Mouse (Mus musculus) ES-E14 (cell line): ENCODE data around the gene Map7d1. TPM values are rescaled to one million over a fixed set of nuclear protein-coding genes. Genes with fewer than 3 reads are reported as not detected.

Experiments
- DNase-seq: peaks from one replicate; pipeline ENCODE4 v3.0.0-alpha.2; 2013; ENCODE audit warnings: low read depth, low spot score
- H3K27ac ChIP-seq: 2 replicates; pipeline ENCODE4 v1.5.1; 2012; ENCODE audit warnings: low read depth, mild to moderate bottlenecking, low read length, moderate library complexity, mixed read lengths; ENCODE audit not compliant: poor library complexity, insufficient read depth, severe bottlenecking
- H3K36me3 ChIP-seq: 2 replicates; pipeline ENCODE4 v1.6.1; 2012; ENCODE audit warnings: mild to moderate bottlenecking, low read length, moderate library complexity, mixed read lengths; ENCODE audit not compliant: control insufficient read depth, poor library complexity, insufficient read depth, severe bottlenecking
- H3K4me1 ChIP-seq, 2 experiments: fragments of 150-350 bp in 1 of 2; sonication (generic) in 1 of 2; 2 replicates each; pipeline ENCODE4 v1.6.1; 2012; ENCODE audit warnings: low read length in 2 of 2, mild to moderate bottlenecking in 1 of 2, mixed read lengths in 1 of 2; ENCODE audit not compliant: control insufficient read depth in 2 of 2, insufficient read depth in 2 of 2, poor library complexity in 1 of 2
- H3K4me3 ChIP-seq, 2 experiments: fragments of 150-350 bp in 1 of 2; sonication (generic) in 1 of 2; 2 replicates each; pipeline ENCODE4 v1.5.1; 2012; ENCODE audit warnings: low read length in 2 of 2, low read depth in 1 of 2, mild to moderate bottlenecking in 1 of 2, mixed read lengths in 1 of 2; ENCODE audit not compliant: insufficient read depth in 1 of 2, poor library complexity in 1 of 2, severe bottlenecking in 1 of 2
- H3K9ac ChIP-seq: 2 replicates; pipeline ENCODE4 v1.6.1; 2012; ENCODE audit warnings: low read depth, mild to moderate bottlenecking, low read length, mixed read lengths; ENCODE audit not compliant: poor library complexity, insufficient read depth, severe bottlenecking
- H3K9me3 ChIP-seq: fragments of 150-350 bp; sonication (generic); 2 replicates; pipeline ENCODE4 v1.6.1; 2012; ENCODE audit warnings: low read depth, mild to moderate bottlenecking, low read length; ENCODE audit not compliant: control insufficient read depth, insufficient read depth
- CHD2 ChIP-seq: IDR thresholded peaks from 2 replicates; pipeline ENCODE4 v1.6.1; 2014; ENCODE audit warnings: mild to moderate bottlenecking, low read depth, low read length, inconsistent platforms
- HCFC1 ChIP-seq: IDR thresholded peaks from 2 replicates; pipeline ENCODE4 v1.6.1; 2012; ENCODE audit warnings: low read length, inconsistent platforms, borderline replicate concordance; ENCODE audit not compliant: insufficient read depth
- MAFK ChIP-seq: IDR thresholded peaks from 2 replicates; pipeline ENCODE4 v1.6.1; 2014; ENCODE audit warnings: mild to moderate bottlenecking, low read depth, low read length, inconsistent platforms; ENCODE audit not compliant: insufficient read depth
- ZC3H11A ChIP-seq: IDR thresholded peaks from 2 replicates; pipeline ENCODE4 v1.6.1; 2012; ENCODE audit warnings: low read depth, mild to moderate bottlenecking, inconsistent platforms, low read length, borderline replicate concordance
- ZNF384 ChIP-seq: IDR thresholded peaks from 2 replicates; pipeline ENCODE4 v1.6.1; 2012; ENCODE audit warnings: low read depth, low read length, inconsistent platforms
- in situ Hi-C, 2 experiments: fragments of 600-800 bp; cut with MboI; formaldehyde crosslinking; loops; one replicate each; pipeline ENCODE4 v1.15.1; 2025; ENCODE audit warnings: low sequenced_read_pairs in 2 of 2, inconsistent platforms in 1 of 2; ENCODE audit not compliant: unreplicated experiment in 2 of 2
- total RNA-seq: library from RNA; depleted of rRNA; stranded (reverse); fragments of 300-350 nt; gene quantifications from 2 replicates; pipeline ENCODE4 v1.2.3, GENCODE M21; 2012

The Map7d1 gene
- total RNA-seq, 1 experiment: 27.1 TPM

DNA sequence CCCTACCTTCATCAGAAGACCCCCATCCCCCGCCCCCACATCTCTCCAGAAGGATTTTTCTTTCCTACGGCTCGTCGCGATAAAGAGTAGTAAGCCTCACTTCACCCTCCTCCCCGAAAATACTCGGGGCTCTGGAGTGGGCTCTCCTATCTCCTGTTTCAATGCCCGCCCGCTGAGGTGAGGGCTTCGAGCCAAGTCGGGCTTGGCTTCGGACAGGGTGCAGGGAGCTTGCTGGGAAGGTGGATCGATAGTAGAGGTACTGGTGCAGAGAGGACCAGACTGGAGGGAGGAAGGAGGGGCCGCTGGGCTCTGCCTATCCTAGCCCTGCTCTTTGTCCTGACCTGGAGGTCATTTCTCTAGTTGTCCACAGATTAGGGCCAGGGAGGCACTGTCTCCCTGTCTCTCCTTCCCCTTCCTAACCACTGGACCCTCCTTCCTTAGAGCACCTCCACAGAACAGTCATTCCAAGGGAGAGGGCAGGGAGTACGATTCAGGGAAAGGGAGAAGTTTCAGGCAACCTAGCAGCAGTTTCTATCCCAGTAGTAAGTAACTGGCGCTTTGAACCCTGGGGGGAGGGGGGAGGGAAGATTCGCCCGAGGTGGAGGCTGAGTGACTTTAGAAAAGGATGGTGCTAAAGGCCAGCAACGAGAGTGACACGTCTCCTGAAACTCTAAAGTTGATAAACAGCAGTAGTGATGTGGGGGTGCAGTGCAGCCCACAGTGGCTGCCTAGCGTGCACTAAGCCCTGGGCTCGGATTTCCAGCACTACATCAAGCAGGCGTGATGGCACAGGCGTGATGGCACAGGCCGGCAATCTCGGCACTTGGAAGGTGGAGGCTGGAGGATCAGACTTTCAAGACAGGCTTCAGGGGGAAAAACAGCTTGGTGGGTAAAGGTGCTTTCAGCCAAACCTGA is 1.1 kb upstream of the Map7d1 start:
- Histone ChIP-seq H3K4me3 (peak overlapping the region; percentile 82 to 86), H3K9me3 (no peaks in the 10 kb centered on the region), H3K36me3 (no peaks in the 10 kb centered on the region), H3K9ac (peak overlapping the region; percentile 46; the same call in 1 of the 2 replicates), H3K4me1 (peaks cover 6 to 22% of the 10 kb centered on the region in 2 experiments; a peak in 3 of 4 replicates), H3K27ac (no peak overlapping the region)
- no peak for DNase-seq
- in situ Hi-C loops: no loop called here
- TF ChIP-seq CHD2: no peak

- Histone ChIP-seq H3K9me3 (no peaks in the 10 kb centered on the region), H3K4me1 (peaks cover 0 to 20% of the 10 kb centered on the region in 2 experiments; a peak in 2 of 4 replicates), H3K9ac (peak overlapping the region; percentile 89), H3K36me3 (no peaks in the 10 kb centered on the region), H3K27ac (no peak overlapping the region), H3K4me3 (peak overlapping the region; percentile 82 to 86)
- DNase-seq: no peak
- in situ Hi-C loops: no loop called here
- TF ChIP-seq ZC3H11A: no peak
- TF ChIP-seq HCFC1: no peak
- no peak for TF ChIP-seq MAFK
- TF ChIP-seq ZNF384: no peak
- no peak for TF ChIP-seq CHD2
These were observed 786 bp downstream of the Map7d1 start for GRCm38 (mm10) chr4:126255113-126256001.

DNA sequence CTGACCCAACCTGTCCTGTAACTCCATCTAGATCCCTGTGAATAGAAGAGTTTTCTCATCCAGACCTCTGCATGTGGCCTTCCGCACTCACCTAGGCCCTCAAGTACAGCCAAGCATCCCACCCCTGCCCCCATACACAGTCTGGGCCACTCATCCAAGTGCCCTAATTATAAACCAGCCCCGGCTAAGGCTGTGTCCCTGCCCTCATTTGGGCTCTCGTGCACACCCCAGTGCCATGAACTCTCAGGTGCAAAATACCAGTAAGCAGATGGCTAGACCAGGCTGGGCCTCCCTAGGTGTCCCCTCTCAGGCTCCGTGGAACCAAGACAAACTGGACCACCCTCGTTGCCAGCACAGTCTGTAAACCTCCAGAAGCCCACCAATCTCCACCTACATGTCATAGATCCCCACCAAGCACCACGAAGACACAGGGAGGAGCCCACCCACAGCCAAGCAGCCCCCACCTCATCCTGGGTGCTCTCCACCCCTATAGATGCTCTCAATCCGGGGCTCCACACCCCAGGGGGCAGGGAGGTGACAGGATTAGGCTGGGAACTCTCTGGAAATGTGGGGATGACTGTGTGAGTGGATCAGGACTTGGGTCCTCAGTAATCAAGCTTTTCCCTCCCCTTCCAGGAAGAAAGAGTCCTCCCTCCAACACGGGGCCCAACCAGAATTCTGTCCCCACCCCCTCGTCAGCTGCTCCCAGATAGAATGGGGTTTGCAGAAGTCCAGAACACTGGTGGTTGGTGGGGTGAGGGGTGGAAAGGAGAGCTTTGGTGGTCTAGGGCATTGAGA is 1.6 kb downstream of the Map7d1 start:
- TF ChIP-seq ZNF384 (no peak), ZC3H11A (no peak), MAFK (no peak), CHD2 (no peak), HCFC1 (no peak)
- H3K4me1 ChIP-seq: peaks cover 0 to 20% of the 10 kb centered on the region in 2 experiments; a peak in 1 of 4 replicates
- 0 out of 2 replicates have a peak overlapping the region, but pooled peaks have one; percentile 27 for H3K9ac ChIP-seq
- in situ Hi-C loops: no loop called here
- H3K36me3 ChIP-seq: no peaks in the 10 kb centered on the region
- DNase-seq: no peak
- peak overlapping the region; percentile 82 to 86 for H3K4me3 ChIP-seq
- no peak overlapping the region for H3K27ac ChIP-seq
- H3K9me3 ChIP-seq: no peaks in the 10 kb centered on the region

DNA sequence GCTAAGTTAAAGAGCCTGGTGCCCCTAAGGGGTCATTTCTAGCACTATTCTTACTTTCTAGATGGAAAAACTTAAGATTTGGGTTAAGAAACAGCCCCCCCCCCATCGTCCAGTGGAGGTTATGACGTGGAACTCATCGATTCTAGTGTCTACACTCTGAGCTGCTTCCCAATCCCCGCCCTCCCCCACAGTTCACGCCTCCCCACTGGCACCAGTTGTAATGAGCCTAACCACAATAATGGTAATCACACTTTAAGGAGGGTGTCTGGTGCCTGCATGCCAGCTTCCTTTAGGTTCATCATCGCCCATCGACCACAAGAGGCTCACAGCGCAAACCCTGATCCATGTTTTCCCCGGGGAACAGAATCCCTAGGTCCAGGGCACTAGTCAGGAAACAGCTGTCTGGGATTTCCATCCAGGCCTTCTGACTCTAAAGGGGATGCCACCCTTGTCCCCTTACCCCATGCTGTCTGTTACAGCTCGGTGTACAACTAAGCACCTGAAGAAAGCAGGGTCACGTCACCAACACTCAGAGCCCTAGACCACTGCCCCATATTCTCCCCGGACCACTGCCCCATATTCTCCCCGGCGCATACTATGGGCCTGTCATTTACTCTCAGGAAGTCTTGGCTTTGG is 2.4 kb downstream of the Map7d1 start:
- in situ Hi-C loops: no loop called here
- no peak for DNase-seq
- no peak overlapping the region for H3K27ac ChIP-seq
- TF ChIP-seq MAFK: no peak
- no peak for TF ChIP-seq ZNF384
- no peaks in the 10 kb centered on the region for H3K36me3 ChIP-seq
- no peak overlapping the region for H3K4me3 ChIP-seq
- H3K9me3 ChIP-seq: no peaks in the 10 kb centered on the region
- peaks cover 0 to 17% of the 10 kb centered on the region in 2 experiments; a peak in 1 of 4 replicates for H3K4me1 ChIP-seq
- no peak overlapping the region for H3K9ac ChIP-seq
